Mouse (Mus musculus): Measurements from ENCODE around the gene Tceal5.

The Tceal5 gene

GRCm38 (mm10) chrX:136171189-136172117 is 32.2 kb downstream of the Tceal5 start:
- WGBS = 5% methylated on average over 24 of the region's 24 CpGs

GRCm38 (mm10) chrX:136170625-136171024 is 33.1 kb downstream of the Tceal5 start:
- WGBS = 56% methylated on average over 10 of the region's 10 CpGs
